Comparison of ENCODE assay signal across 25 mouse cellular contexts in the genomic region with DNA sequence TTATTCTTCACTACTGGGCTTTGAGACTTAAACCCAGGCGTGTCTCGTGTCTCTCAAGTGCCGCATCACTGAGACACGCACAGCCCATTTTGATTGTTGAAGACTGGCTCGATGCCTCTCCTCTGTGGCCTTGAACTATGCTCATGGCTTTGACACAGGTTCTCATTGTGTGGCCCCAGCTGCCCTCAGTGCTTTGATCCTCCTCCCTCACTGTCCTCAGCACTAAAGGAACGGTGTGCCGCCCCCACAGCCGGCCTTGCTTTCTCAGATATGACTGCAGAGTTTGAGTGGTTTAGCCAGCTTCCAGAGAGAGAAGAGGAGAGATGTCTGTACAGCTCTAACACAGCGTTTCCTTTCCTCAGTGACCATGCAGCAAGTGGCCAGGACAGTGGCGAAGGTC. TPM values are rescaled to one million over a fixed set of nuclear protein-coding genes. Genes with fewer than 3 reads are reported as not detected.
DNase-seq lines count a peak whose midpoint lies in the region; ATAC-seq lines count a peak whose summit lies in the region.
"Had no signal": no experiment of that assay in that cellular context is flagged by ENCODE, and none has a peak within 500 bp of the region (broad histone marks: within the 10 kb centered on the region; RNA-seq: fewer than 3 reads in every experiment).

No protein-coding gene starts in this region.

- H3K36me3 ChIP-seq in midbrain, embryonic 16.5 days (ENCODE audit: control insufficient read depth, insufficient read depth, low read length) = no peaks in the 10 kb centered on the region

- ATAC-seq in midbrain, embryonic 16.5 days = no peak
- ATAC-seq: activated CD4-positive, CD25-positive, alpha-beta regulatory T cell, adult 4 months; CD4-positive, CD25-positive, alpha-beta regulatory T cell, adult 4 months; forebrain, embryonic 14.5 days; forebrain, postnatal 0 days; hindbrain, postnatal 0 days; intestine, postnatal 0 days had no signal

- H3K4me1 ChIP-seq in midbrain, embryonic 16.5 days (ENCODE audit: control insufficient read depth, insufficient read depth, low read length) = peaks cover 9% of the 10 kb centered on the region

- H3K27me3 ChIP-seq in midbrain, embryonic 16.5 days (ENCODE audit: control insufficient read depth, insufficient read depth, low read depth, low read length) = no peaks in the 10 kb centered on the region
- H3K27me3 ChIP-seq: embryonic facial prominence, embryonic 12.5 days; embryonic facial prominence, embryonic 15.5 days; heart, embryonic 13.5 days had no signal

- 74% methylated on average over 10 of the region's 10 CpGs for WGBS in midbrain, embryonic 16.5 days

- no peak overlapping the region for H3K4me3 ChIP-seq in midbrain, embryonic 16.5 days (ENCODE audit: low read depth, low read length)
- H3K4me3 ChIP-seq: embryonic facial prominence, embryonic 12.5 days; embryonic facial prominence, embryonic 15.5 days; gastrocnemius, adult 2 months; heart, embryonic 13.5 days had no signal

- no peaks in the 10 kb centered on the region for H3K9me3 ChIP-seq in midbrain, embryonic 16.5 days (replicated peaks; ENCODE audit: control insufficient read depth, low read length, poor library complexity, severe bottlenecking)
- H3K9me3 ChIP-seq: embryonic facial prominence, embryonic 12.5 days; embryonic facial prominence, embryonic 15.5 days; heart, embryonic 13.5 days had no signal

- H3K27ac ChIP-seq in midbrain, embryonic 16.5 days (ENCODE audit: low read length) = no peak overlapping the region
- H3K27ac ChIP-seq: embryonic facial prominence, embryonic 12.5 days; embryonic facial prominence, embryonic 15.5 days; gastrocnemius, adult 2 months; heart, embryonic 13.5 days; hindbrain, embryonic 14.5 days; hindbrain, postnatal 0 days had no signal

- H3K9ac ChIP-seq in midbrain, embryonic 16.5 days (ENCODE audit: low read depth, low read length) = no peak overlapping the region
- H3K9ac ChIP-seq: embryonic facial prominence, embryonic 12.5 days; embryonic facial prominence, embryonic 15.5 days; forebrain, postnatal 0 days; heart, embryonic 13.5 days; hindbrain, embryonic 14.5 days had no signal

- no peak overlapping the region for H3K4me2 ChIP-seq in midbrain, embryonic 16.5 days (ENCODE audit: low read length)
- H3K4me2 ChIP-seq: embryonic facial prominence, embryonic 12.5 days; embryonic facial prominence, embryonic 15.5 days; heart, embryonic 13.5 days; hindbrain, embryonic 14.5 days had no signal

- peak; percentile 45 for DNase-seq in adrenal gland, postnatal 14 days
- no peak for DNase-seq in adrenal gland, postnatal 10 days
- DNase-seq in ZHBTc4 (ENCODE audit: low read depth, low spot score) = peak; percentile 52
- peak; percentile 32 for DNase-seq in induced T-regulatory cell, adult 2 months (ENCODE audit: low read depth)
- peak; percentile 66 for DNase-seq in testis, postnatal 14 days (ENCODE audit: low spot score)
- DNase-seq: cerebellum, adult 11 months; cerebellum, adult 2 months; cerebellum, adult 9-11 months; cerebellum, postnatal 25 days; forebrain, postnatal 0 days; gastrocnemius, adult 2 months; gastrocnemius, postnatal 14 days; heart, adult 11 months; heart, postnatal 14 days; heart, postnatal 4 days had no signal

RNA-seq across cellular contexts. Expression of a gene that starts 18.2 kb away (rescaled TPM):
- 49.5 and 50.6 TPM in 2 replicates for total RNA-seq in adrenal gland, postnatal 14 days (2021)
- total RNA-seq in adrenal gland, postnatal 10 days (2021) = 10 to 100 TPM; 45.4 to 52.7 TPM
- 18.5 and 19.1 TPM in 2 replicates for polyA plus RNA-seq in midbrain, embryonic 16.5 days (2015; fragmentation: Nextera tagmentation; extraction: Ambion mirVana)
